Mouse (Mus musculus): ENCODE measurements around the gene Trub1. TPM values are rescaled to one million over a fixed set of nuclear protein-coding genes. Genes with fewer than 3 reads are reported as not detected.

The Trub1 gene
- 10 to 100 TPM; 12.6 to 12.9 TPM for polyA plus RNA-seq (2017; shearing (Covaris generic))

- ATAC-seq = peak; percentile 98
Measured at GRCm38 (mm10) chr19:57452492-57453217, at the start of gene Trub1. TSS of gene Trub1 (plus strand) at chr19:57452912.

- ATAC-seq = peak; percentile 77
Measured at GRCm38 (mm10) chr19:57403700-57404501, 48.8 kb upstream of the Trub1 start.

GRCm38 (mm10) chr19:57404502-57404848 lies 48.2 kb upstream of the Trub1 start:
- no peak for ATAC-seq

DNA sequence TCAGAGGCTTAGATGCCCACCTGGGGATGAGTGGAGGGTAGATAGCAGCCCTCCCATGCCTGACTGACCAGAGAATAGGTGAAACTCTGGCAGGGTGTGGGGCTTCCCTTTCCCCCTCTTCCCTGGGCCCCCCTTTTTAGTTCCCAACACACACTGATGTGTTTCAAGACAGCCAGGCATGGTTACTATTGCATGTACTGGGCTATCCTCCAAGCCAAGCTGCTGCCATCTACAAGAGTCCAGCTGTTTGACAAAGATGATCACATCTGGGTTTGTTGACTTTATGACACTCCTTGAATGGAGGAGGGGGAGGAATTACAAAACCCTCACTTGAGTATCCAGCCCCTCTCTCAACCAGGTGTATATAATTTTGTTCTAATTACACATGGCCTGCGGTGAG lies 44.8 kb upstream of the Trub1 start:
- ATAC-seq = no peak

DNA sequence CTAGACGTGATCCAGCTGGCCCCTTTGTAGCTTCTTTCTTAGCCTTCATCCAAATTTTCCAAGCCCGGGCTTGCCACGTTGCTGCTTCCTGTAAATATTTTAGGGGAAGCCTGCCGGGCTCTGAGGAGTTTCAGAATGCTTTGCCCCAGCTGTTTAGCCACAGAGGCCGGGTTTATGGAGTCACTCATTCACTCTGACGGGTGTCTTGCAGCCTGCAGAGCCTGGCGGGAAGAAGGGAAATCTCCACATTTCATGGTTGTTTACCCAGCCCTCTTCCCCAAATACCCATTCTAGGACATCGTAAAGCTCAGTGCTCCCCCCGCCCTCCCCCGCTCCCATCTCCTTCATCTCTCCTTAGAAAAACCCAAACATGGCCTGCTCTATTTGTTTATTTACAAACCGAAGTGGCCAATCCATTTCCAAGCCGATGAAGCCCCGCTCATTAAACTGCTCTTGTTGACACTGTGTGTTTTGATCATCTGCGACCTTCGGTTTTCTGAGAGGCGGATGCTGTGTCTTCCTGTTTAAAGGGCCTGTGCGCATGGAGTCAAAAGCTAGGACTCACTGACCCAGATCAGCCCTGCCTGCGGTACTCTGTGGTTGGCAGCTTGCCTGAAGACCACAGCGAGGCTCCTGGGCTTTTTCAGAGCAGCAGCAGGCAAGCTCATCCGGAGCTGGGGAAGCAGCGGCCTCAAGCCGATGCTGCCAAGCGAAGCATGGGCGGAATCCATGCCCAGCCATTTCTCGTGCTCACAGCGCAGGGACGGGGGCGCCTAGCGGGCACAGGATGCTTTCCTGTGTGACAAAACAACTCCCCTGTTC lies 41.1 kb upstream of the Trub1 start:
- peak; percentile 77 for ATAC-seq

GRCm38 (mm10) chr19:57413170-57413569 lies 39.5 kb upstream of the Trub1 start:
- ATAC-seq = no peak

GRCm38 (mm10) chr19:57413918-57414317 lies 38.8 kb upstream of the Trub1 start:
- ATAC-seq = no peak

GRCm38 (mm10) chr19:57415031-57415807 lies 37.5 kb upstream of the Trub1 start:
- no peak for ATAC-seq

DNA sequence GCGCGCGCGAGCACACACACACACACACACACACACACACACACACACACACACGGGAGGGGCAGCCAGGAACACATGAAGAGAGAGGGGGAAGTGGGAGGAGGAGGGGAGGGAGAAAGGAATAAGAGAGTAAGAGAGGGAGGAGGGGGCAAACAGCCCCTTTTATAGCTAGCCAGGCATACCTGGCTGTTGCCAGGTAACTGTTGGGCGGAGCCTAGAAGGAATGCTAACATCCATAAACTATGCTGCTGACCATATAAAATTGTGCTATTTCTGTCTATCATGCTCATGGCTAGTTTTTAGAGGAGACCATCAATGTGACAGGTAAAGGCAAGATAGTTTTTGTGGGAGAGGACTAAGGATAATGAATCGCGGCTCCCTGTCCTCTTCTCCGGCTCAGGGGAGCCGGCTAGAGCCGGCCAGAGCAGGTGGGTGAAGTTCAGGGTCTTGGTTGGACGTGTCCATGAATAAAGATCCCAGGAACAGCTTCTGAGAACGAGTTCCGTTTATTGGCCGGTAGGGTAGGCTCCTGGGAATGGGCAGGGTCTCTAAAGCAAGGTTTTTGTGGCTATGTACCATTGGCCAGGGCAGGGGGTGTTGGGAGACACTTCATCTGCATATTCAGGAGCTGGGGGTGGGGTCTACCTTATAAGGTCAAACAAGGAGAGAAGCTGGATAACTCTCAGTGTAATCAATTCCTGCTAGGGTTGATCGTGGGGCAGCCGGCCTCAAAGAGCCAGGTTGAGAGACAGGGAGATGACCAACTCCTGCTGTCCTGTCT lies 34.7 kb upstream of the Trub1 start:
- no peak for ATAC-seq

DNA sequence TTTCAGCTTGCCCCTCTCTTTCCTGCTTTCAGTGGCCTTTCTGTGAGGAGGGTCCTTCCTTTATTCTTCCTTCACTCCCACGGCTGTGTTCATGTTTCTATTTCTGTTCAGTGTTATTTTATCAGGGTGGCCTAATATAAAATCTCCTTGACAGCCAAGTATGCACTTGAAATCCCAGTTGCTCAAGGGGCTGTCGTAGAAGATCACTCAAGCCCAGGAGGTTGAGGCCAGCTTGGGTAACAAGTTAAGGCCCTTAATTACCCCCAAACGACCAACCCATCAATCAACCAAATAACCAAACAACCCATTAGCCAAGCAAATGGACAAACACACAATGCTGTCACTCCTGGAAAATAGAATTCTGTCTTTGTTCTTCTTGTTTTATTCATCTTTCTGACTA lies 29.3 kb upstream of the Trub1 start:
- ATAC-seq = no peak

GRCm38 (mm10) chr19:57425296-57425695 lies 27.4 kb upstream of the Trub1 start:
- ATAC-seq = no peak

DNA sequence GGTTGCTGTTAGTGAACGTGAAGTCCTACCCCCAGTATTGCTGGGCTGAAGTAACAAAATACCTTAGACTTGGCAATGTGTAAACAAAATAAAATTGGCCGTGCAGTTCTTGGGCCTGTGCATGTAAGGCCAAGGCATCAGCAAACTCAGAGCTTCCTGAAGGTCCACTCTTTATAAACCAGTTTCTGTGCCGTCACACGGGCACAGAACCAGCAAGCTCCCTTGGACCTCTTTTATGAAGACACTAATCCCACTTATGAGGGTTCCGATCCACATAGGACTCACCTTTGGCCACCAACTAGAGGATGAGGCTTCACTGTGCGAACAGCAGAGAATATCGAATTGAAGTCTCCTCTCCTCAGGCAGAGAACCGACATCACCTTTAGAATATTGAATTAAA lies 25.9 kb upstream of the Trub1 start:
- no peak for ATAC-seq

DNA sequence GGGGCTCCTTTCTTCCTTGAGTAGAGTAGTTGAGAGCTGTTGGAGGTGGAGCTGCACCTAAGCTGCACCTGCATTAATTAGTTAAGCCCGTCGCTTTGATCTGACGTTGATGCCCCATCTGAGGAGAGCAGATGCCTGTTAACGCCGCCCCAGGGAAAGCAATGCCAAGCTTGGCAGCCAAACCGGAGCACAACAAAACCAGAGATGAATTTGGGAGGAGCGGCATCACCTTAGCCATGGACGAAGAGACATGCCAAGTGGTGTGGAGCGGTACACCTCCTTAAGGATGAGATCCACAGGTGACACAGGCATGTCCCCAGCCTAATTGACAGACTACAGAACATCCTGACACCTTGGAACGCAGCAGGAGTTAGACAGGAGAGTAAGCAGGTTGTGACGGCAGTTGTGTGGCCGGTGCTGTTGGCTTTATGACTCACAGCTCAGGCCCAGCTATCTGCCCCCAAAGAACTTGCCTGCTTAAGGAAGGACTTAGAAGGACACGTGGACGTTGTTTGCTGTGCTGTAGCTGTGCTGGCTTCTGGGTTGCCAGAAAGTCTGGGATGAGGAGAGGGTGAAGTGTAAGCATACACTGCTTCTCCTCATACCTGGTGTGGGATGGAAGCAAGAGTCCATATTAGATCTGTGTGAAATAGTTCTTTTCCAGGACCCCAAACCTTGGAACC lies 24.8 kb upstream of the Trub1 start:
- ATAC-seq = no peak

DNA sequence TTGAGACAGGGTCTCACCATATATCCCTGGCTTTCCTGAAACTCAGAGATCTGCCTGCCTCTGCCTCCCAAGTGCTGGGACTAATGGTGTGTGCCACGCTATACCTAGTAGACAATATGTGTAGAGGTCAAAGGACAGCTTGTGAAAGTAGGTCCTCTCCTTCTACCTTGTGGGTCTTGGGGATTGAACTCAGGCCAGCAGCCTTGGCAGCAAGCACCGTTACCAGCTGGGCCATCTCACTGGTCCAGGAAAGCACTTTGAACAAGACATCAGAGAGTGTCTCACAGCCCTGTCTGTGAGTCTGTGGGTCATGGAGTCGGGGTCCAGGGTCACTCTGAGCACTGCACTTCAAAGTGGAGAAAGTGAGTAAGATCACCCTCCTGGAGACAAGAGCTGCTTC lies 24.1 kb upstream of the Trub1 start:
- ATAC-seq = no peak

DNA sequence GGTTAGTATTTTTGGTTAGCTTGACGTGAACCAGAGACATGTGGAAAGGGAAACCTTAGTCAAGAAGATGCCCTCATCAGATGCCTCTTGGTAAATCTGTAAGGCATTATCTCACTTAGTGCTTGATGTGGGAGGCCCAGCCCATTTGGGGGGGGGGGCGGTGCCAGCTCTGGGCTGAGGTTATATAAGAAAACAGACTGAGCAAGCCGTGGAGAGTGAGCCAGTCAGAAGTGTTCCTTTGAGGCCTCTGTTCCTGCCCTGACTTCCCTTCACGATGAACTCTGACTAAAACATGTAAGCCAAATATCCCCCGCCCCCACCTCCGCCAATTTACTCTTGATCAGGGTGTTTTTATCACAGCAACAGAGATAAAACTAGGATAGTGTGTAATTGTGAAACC lies 22.8 kb upstream of the Trub1 start:
- ATAC-seq = peak; percentile 94

DNA sequence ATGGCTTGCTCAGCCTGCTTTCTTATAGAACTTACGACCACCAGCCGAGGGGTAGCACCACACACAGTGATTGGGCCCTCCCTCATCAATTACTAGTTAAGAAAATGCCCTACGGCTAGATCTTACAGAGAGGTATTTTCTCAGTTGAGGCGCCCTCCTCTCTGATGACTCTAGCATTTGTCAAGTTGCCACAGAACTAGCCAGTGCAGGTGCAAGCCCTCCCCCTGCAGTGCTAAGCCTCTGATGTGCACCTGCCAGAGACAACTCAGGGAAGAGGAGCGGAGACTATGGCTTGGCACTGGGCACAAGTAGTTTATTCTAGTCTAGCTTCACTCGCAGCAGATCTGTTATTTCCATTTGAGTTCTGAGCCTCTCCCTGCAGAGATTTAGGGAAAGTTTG lies 21.2 kb upstream of the Trub1 start:
- no peak for ATAC-seq

DNA sequence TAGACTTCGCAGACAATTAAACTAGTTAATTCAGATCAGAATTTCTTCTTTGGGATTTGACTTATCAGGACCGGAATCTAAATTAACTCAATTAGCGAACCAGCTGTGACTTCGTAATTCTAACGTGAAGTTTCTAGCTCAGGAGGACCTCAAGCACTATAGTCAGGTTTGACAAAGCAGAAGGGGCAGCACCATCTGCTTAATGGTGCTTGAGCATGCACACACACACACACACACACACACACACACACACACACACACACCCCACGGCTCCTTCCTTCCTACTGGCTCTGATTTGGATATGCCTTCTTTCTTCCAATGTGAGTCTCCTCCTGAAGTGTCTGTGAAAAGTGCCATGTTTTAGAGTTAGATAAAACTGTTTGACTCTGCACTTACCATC lies 18.7 kb upstream of the Trub1 start:
- ATAC-seq = no peak

GRCm38 (mm10) chr19:57436586-57437021 lies 16.1 kb upstream of the Trub1 start:
- ATAC-seq = no peak

DNA sequence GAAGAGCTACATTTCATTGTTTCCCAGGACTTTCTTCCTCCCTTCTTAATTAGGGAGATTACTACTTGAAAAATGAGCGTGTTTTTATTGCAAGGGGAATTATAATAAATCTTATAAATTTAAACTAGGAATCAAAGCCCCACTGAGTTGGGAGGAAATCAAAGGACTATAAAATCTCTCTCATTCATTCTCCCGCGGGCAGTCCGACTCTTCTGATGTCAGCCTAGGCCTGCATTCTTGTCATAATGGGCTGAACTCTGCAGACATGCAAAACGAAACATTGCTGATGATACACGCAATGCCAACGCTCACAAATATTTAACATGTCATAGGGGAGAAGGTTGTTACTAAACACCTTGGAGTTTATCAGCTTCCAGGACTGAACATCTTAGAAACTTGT lies 15.7 kb upstream of the Trub1 start:
- no peak for ATAC-seq

GRCm38 (mm10) chr19:57439296-57439695 lies 13.4 kb upstream of the Trub1 start:
- ATAC-seq = no peak

DNA sequence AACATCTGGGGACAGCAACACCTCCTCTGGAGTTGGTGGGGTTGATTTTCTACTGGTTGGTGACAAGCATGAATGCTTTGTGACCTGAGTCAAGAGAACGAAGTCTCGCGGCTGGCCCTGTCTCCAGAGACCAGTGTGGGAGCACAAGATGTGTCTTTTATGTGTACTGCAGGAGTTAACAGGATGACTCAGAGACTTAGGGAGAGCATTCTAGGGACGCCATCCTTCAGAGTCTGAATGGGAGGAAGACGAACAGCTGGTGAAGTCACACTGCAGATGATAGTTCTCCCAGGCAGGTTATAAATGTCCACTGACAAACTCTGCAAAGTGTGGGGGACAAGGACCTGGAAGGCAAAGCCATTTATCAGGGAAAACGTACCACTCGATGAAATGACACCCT lies 11.2 kb upstream of the Trub1 start:
- no peak for ATAC-seq
